Comparison of ENCODE assay signal across 8 mouse cellular contexts in the genomic region with DNA sequence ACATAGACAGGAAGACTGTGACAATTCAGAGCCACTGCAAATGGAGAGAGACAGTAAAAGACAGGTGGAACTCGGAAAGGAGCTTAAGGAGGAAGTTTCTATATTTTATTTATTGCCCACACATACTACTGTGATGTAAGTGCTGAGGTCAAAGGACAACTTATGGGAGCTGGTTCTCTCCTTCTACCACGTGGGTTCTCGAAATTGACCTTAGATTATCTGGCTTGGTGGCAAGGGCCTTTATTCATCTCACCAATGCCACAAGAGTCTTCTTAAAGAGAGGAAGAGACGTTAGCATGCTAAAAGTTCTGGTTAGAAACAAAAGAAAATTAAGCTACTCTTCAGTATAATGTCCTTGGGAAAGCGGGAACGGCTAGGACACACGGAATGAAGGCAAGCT. TPM values are rescaled to one million over a fixed set of nuclear protein-coding genes. Genes with fewer than 3 reads are reported as not detected.
DNase-seq lines count a peak whose midpoint lies in the region; ATAC-seq and TF ChIP-seq lines count a peak whose summit lies in the region.

No protein-coding gene starts in this region.

- no peak for TF ChIP-seq EP300 in stomach, postnatal 0 days (optimal IDR thresholded peaks at IDR 0.05)

- H3K4me3 ChIP-seq in testis, adult 2 months (ENCODE audit: control insufficient read depth, low read depth, low read length) = peak overlapping the region; percentile 83
- peak overlapping the region; percentile 90 for H3K4me3 ChIP-seq in liver, embryonic 11.5 days (ENCODE audit: low read depth, low read length)
- peak overlapping the region; percentile 81 for H3K4me3 ChIP-seq in stomach, postnatal 0 days (ENCODE audit: low read depth, low read length)

- no peaks in the 10 kb centered on the region for H3K36me3 ChIP-seq in testis, adult 2 months (ENCODE audit: control insufficient read depth, insufficient read depth, low read length)
- H3K36me3 ChIP-seq in liver, embryonic 11.5 days (ENCODE audit: control insufficient read depth, insufficient read depth, low read length) = no peaks in the 10 kb centered on the region
- no peaks in the 10 kb centered on the region for H3K36me3 ChIP-seq in stomach, postnatal 0 days (ENCODE audit: control insufficient read depth, insufficient read depth, low read length)

- DNase-seq in embryo, embryonic 10 days (ENCODE audit: low spot score) = peak; percentile 6
- no peak for DNase-seq in embryo, embryonic 10.5 days (ENCODE audit: low spot score)
- DNase-seq in testis, postnatal 10 days (ENCODE audit: low spot score) = no peak
- DNase-seq in liver, embryonic 11.5 days (ENCODE audit: low spot score) = no peak
- DNase-seq in stomach, postnatal 0 days (ENCODE audit: low spot score) = no peak
- no peak for DNase-seq in ovary, postnatal 14 days (ENCODE audit: low spot score)

- peak overlapping the region; percentile 96 for H3K4me2 ChIP-seq in liver, embryonic 11.5 days
- peak overlapping the region; percentile 95 for H3K4me2 ChIP-seq in stomach, postnatal 0 days (replicated peaks; ENCODE audit: low read depth)

- H3K27ac ChIP-seq in testis, adult 2 months (ENCODE audit: control insufficient read depth, insufficient read depth, low read depth, low read length) = peak overlapping the region; percentile 94
- H3K27ac ChIP-seq in liver, embryonic 11.5 days (ENCODE audit: low read depth, low read length) = peak overlapping the region; percentile 99; the same call in 1 of the 2 replicates
- H3K27ac ChIP-seq in stomach, postnatal 0 days (replicated peaks) = peak overlapping the region; percentile 100

- peak overlapping the region; percentile 90 for H3K9ac ChIP-seq in liver, embryonic 11.5 days (ENCODE audit: low read depth, low read length)
- H3K9ac ChIP-seq in stomach, postnatal 0 days (ENCODE audit: low read length) = peak overlapping the region; percentile 92

- H3K9me3 ChIP-seq in liver, embryonic 11.5 days (ENCODE audit: control insufficient read depth, low read length) = no peaks in the 10 kb centered on the region
- H3K9me3 ChIP-seq in stomach, postnatal 0 days (ENCODE audit: control insufficient read depth, low read length) = no peaks in the 10 kb centered on the region

- TF ChIP-seq POLR2A in testis, adult 2 months (IDR thresholded peaks at IDR 0.05; ENCODE audit: control insufficient read depth, low read depth, low read length) = no peak

- WGBS in liver, embryonic 11.5 days = 13% methylated on average over 7 of the region's 7 CpGs
- 12% methylated on average over 7 of the region's 7 CpGs for WGBS in stomach, postnatal 0 days

- no peak for TF ChIP-seq CTCF in testis, adult 2 months (IDR thresholded peaks at IDR 0.05; ENCODE audit: control insufficient read depth, insufficient read depth, insufficient replicate concordance, low read depth, low read length)
- TF ChIP-seq CTCF in stomach, postnatal 0 days (IDR thresholded peaks at IDR 0.05; ENCODE audit: low read depth) = no peak

- H3K4me1 ChIP-seq in testis, adult 2 months (ENCODE audit: control insufficient read depth, insufficient read depth, low read length) = peaks cover 4% of the 10 kb centered on the region
- peaks cover 13% of the 10 kb centered on the region; the same call in 1 of the 2 replicates for H3K4me1 ChIP-seq in liver, embryonic 11.5 days (replicated peaks; ENCODE audit: control insufficient read depth, insufficient read depth, low read length)
- peaks cover 3% of the 10 kb centered on the region; the same call in 1 of the 2 replicates for H3K4me1 ChIP-seq in stomach, postnatal 0 days (replicated peaks; ENCODE audit: control insufficient read depth, insufficient read depth)

- H3K27me3 ChIP-seq in testis, adult 2 months (ENCODE audit: control insufficient read depth, insufficient read depth, low read length) = no peaks in the 10 kb centered on the region
- H3K27me3 ChIP-seq in liver, embryonic 11.5 days (replicated peaks; ENCODE audit: control insufficient read depth, insufficient read depth, low read length) = no peaks in the 10 kb centered on the region
- no peaks in the 10 kb centered on the region for H3K27me3 ChIP-seq in stomach, postnatal 0 days (ENCODE audit: control insufficient read depth, insufficient read depth, low read length)

- ATAC-seq in liver, embryonic 11.5 days (replicated peaks; ENCODE audit: low FRiP score) = no peak
- ATAC-seq in stomach, postnatal 0 days (ENCODE audit: low FRiP score, low TSS enrichment) = no peak
- ATAC-seq in frontal cortex, adult (ENCODE audit: low TSS enrichment) = no peak

RNA-seq across cellular contexts. Expression of gene Creb1, which starts 0.9 kb away (rescaled TPM):
- polyA plus RNA-seq in testis, adult 2 months (2012; rRNA removed) = 8.2 and 9.3 TPM in 2 replicates
- polyA plus RNA-seq in liver, embryonic 11.5 days (2014; fragmentation: Nextera tagmentation; extraction: Ambion mirVana) = 31.4 and 32.4 TPM in 2 replicates
- polyA plus RNA-seq in stomach, postnatal 0 days (2015; fragmentation: Nextera tagmentation; extraction: Ambion mirVana) = 8.5 and 9.2 TPM in 2 replicates
